Mouse (Mus musculus): ENCODE data around the gene Vps37c.

The Vps37c gene

DNA sequence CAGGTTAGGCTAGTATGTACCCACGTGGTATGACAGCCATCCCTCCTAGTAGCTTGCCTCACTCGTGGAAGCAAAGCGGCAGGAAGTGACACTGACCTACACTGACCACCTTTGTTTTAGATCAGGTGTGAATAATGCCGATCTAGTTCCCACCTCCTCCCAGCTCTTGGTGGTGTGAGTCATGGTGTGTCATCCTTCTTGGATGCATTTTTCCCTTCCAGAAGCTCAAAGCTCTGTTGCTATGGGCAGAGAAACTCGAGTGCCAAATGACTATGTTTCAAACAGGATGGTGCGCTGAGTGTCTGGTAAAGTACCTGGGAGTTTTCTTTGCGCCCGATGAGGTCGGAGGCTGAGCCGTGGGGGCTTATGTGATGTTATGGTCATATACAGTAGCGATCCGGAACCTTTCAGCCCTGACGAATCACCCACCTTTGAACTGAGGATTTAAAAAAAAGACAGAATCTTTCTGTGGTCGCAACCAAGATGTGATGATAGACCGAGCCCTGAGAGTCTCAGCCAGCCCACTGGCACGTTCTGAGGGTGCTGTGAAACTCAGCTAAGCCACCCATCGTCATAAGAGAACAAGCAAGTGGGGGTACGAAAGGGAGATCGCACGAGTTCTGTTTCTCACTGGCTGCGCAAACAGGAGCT, 75.0 kb downstream of the Vps37c start:
- in situ Hi-C loops (cut with MboI, MseI): no loop called here

Data from T-helper 17 cell (primary cell).